Mouse (Mus musculus) liver, embryonic 14.5 days (tissue): ENCODE measurements around the gene BC048507. TPM values are rescaled to one million over a fixed set of nuclear protein-coding genes. Genes with fewer than 3 reads are reported as not detected.

ENCODE experiments used
- ATAC-seq: fragments of 200-750 bp; cut with Nextera tagmentation; 2 replicates; pipeline ENCODE4 v1.8.0; 2017; ENCODE audit warnings: moderate number of reproducible peaks, mild to moderate bottlenecking, moderate library complexity; ENCODE audit not compliant: insufficient read depth
- DNase-seq, 3 experiments: peaks; one replicate each; pipeline ENCODE4 v3.0.0-alpha.2; 2012 to 2013; ENCODE audit warnings: low read depth in 3 of 3, low spot score in 3 of 3
- H3K27ac ChIP-seq: fragments of 300-500 bp; sonication (generic); 2 replicates; pipeline ENCODE4 v1.5.1; 2014; ENCODE audit warnings: moderate library complexity, mild to moderate bottlenecking, control low read depth, inconsistent platforms
- H3K27me3 ChIP-seq: fragments of 300-500 bp; sonication (generic); 2 replicates; pipeline ENCODE4 v1.6.1; 2014; ENCODE audit warnings: mild to moderate bottlenecking, low read length, moderate library complexity; ENCODE audit not compliant: control insufficient read depth, insufficient read depth
- H3K36me3 ChIP-seq: fragments of 300-500 bp; sonication (generic); replicated peaks from 2 replicates; pipeline ENCODE4 v1.6.1; 2014; ENCODE audit warnings: low read depth; ENCODE audit not compliant: control insufficient read depth, insufficient read depth
- H3K4me1 ChIP-seq, 2 experiments: fragments of 200-500 bp in 1 of 2; fragments of 300-500 bp in 1 of 2; sonication (generic) in 1 of 2; replicated peaks; 2 replicates each; pipeline ENCODE4 v1.6.1; 2012 to 2014; ENCODE audit warnings: antibody characterized with exemption in 1 of 2, inconsistent platforms in 1 of 2, low read length in 1 of 2; ENCODE audit not compliant: control insufficient read depth in 2 of 2, insufficient read depth in 2 of 2
- H3K4me2 ChIP-seq: fragments of 300-500 bp; sonication (generic); 2 replicates; pipeline ENCODE4 v1.6.1; 2014; ENCODE audit warnings: low read depth, mild to moderate bottlenecking, control low read depth, moderate library complexity
- H3K4me3 ChIP-seq, 2 experiments: fragments of 200-500 bp in 1 of 2; fragments of 300-500 bp in 1 of 2; sonication (generic) in 1 of 2; 2 replicates each; pipeline ENCODE4 v1.5.1; 2012 to 2014; ENCODE audit warnings: low read depth in 2 of 2, low read length in 2 of 2, mild to moderate bottlenecking in 2 of 2, control low read depth in 1 of 2, inconsistent platforms in 1 of 2, moderate library complexity in 1 of 2; ENCODE audit not compliant: insufficient read depth in 1 of 2
- H3K9ac ChIP-seq: fragments of 300-500 bp; sonication (generic); replicated peaks from 2 replicates; pipeline ENCODE4 v1.6.1; 2014; ENCODE audit warnings: mild to moderate bottlenecking, control low read depth, moderate library complexity
- H3K9me3 ChIP-seq: fragments of 300-500 bp; sonication (generic); 2 replicates; pipeline ENCODE4 v1.6.1; 2016; ENCODE audit warnings: low read length, mixed read lengths; ENCODE audit not compliant: control insufficient read depth
- CTCF ChIP-seq: IDR thresholded peaks from 2 replicates; pipeline ENCODE4 v1.5.1; 2016; ENCODE audit warnings: antibody characterized with exemption, low read depth, control low read depth
- EP300 ChIP-seq: IDR thresholded peaks from 2 replicates; pipeline ENCODE4 v1.6.1; 2016; ENCODE audit warnings: antibody characterized with exemption, low read depth
- whole genome bisulfite sequencing: fragments of 180-500 bp; shearing (Covaris S2); extraction: QIAGEN DNeasy Blood & Tissue Kit; methylation state at CpG from one replicate; pipeline ENCODE4 v1.1.7; 2014; ENCODE audit not compliant: insufficient replicate concordance; 5-methylcytosine and 5-hydroxymethylcytosine counted together
- polyA plus RNA-seq, 2 experiments: library from polyadenylated mRNA; depleted of rRNA in 1 of 2; stranded (reverse) in 1 of 2; unstranded in 1 of 2; fragments of >200 nt; fragmentation: Nextera tagmentation in 1 of 2; extraction: Ambion mirVana in 1 of 2; gene quantifications; 2 replicates each; pipeline versions ENCODE4 v1.2.1 to v1.2.3; 2012 to 2014

The BC048507 gene
- polyA plus RNA-seq, 2 experiments: not detected

- ATAC-seq (no peak), DNase-seq (no peak)
- H3K4me1 ChIP-seq: no peaks in the 10 kb centered on the region
- H3K27ac ChIP-seq: no peak overlapping the region
- H3K36me3 ChIP-seq: no peaks in the 10 kb centered on the region
- H3K9ac ChIP-seq: no peak overlapping the region
- WGBS: 46% methylated on average over 6 of the region's 7 CpGs
- H3K9me3 ChIP-seq: no peaks in the 10 kb centered on the region
- no peak overlapping the region for H3K4me3 ChIP-seq
- H3K4me2 ChIP-seq: no peak overlapping the region
- TF ChIP-seq CTCF (no peak), EP300 (no peak)
- H3K27me3 ChIP-seq: no peaks in the 10 kb centered on the region
These were observed 13.7 kb downstream of the BC048507 start for GRCm38 (mm10) chr13:67876699-67877254.

DNA sequence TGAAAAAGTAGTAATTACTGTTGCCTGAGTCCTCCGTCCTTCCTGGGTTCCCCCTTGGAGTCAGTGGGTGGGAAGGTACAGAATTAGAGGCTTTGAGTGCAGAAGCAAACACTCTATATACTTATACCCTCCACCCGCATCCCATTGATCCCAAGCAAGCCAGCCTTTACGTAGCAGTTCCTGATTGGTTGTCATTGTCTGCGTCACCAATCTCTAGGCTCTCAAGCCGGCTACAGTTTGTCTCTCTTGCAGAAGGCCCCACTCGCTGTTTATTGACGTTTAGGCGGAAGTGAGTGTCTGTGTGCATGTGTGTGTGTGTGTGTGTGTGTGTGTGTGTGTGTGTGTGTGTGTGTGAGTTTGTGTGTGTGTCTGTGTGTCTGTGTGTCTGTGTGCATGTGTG lies 20.8 kb downstream of the BC048507 start:
- ATAC-seq (no peak), DNase-seq (no peak)
- 74% methylated on average over 8 of the region's 8 CpGs for WGBS
- Histone ChIP-seq H3K27me3 (no peaks in the 10 kb centered on the region), H3K9me3 (no peaks in the 10 kb centered on the region), H3K4me3 (no peak overlapping the region), H3K36me3 (no peaks in the 10 kb centered on the region), H3K9ac (no peak overlapping the region), H3K4me2 (no peak overlapping the region), H3K4me1 (no peaks in the 10 kb centered on the region), H3K27ac (no peak overlapping the region)
- no peak for TF ChIP-seq CTCF
- no peak for TF ChIP-seq EP300

DNA sequence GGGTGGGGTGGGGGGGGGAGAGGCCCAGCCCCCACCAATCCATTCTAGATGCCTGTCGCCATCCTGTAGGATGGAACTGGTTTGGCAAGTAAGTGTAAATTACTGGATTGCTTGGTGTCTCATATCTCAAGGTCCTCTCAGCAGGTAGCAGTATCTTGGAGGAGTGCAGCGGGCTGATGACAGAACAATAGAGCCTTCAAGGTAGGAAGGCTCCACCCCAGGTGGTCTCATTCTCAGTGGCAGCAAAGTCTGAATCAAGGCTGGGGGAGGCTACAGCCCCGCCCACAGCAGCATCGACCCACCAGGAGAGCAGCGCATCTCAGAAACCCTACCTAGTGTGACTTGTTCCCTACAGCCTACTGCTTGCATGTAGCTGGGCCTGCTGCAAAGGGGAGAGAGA lies 46.6 kb downstream of the BC048507 start:
- DNase-seq (no peak), ATAC-seq (no peak)
- no peak for TF ChIP-seq EP300
- TF ChIP-seq CTCF: no peak
- Histone ChIP-seq H3K4me2 (no peak overlapping the region), H3K9ac (no peak overlapping the region), H3K36me3 (no peaks in the 10 kb centered on the region), H3K4me3 (no peak overlapping the region), H3K4me1 (no peaks in the 10 kb centered on the region), H3K9me3 (no peaks in the 10 kb centered on the region; the same call in 1 of the 2 replicates), H3K27me3 (no peaks in the 10 kb centered on the region), H3K27ac (no peak overlapping the region)
- 20% methylated on average over 5 of the region's 5 CpGs for WGBS

Other genes starting within 250 kb of the BC048507 start
- not detected in 2 replicates for gene Gm49345, start 225.6 kb upstream of the BC048507 start, polyA plus RNA-seq (2012; rRNA removed)
- not detected in 2 replicates for gene Gm49345, start 225.6 kb upstream of the BC048507 start, polyA plus RNA-seq (2014; fragmentation: Nextera tagmentation; extraction: Ambion mirVana)
- gene Zfp729a, start 225.5 kb upstream of the BC048507 start, polyA plus RNA-seq (2012; rRNA removed): 0.49 and 0.77 TPM in 2 replicates
- 0.80 and 1.5 TPM in 2 replicates for gene Zfp729a, start 225.5 kb upstream of the BC048507 start, polyA plus RNA-seq (2014; fragmentation: Nextera tagmentation; extraction: Ambion mirVana)
- 1.4 and 1.6 TPM in 2 replicates for gene Zfp738, start 176.3 kb upstream of the BC048507 start, polyA plus RNA-seq (2012; rRNA removed)
- gene Zfp738, start 176.3 kb upstream of the BC048507 start, polyA plus RNA-seq (2014; fragmentation: Nextera tagmentation; extraction: Ambion mirVana): 1.8 TPM in 2 replicates
- gene Zfp65, start 134.2 kb upstream of the BC048507 start, polyA plus RNA-seq (2012; rRNA removed): 0.82 and 1.2 TPM in 2 replicates
- 0.62 and 1.0 TPM in 2 replicates for gene Zfp65, start 134.2 kb upstream of the BC048507 start, polyA plus RNA-seq (2014; fragmentation: Nextera tagmentation; extraction: Ambion mirVana)
- gene Zfp85, start 108.1 kb upstream of the BC048507 start, polyA plus RNA-seq (2012; rRNA removed): 0.37 and 0.74 TPM in 2 replicates
- 1.0 and 1.2 TPM in 2 replicates for gene Zfp85, start 108.1 kb upstream of the BC048507 start, polyA plus RNA-seq (2014; fragmentation: Nextera tagmentation; extraction: Ambion mirVana)
- gene Zfp493, start 83.6 kb upstream of the BC048507 start, polyA plus RNA-seq (2012; rRNA removed): 0.67 and 0.79 TPM in 2 replicates
- gene Zfp493, start 83.6 kb upstream of the BC048507 start, polyA plus RNA-seq (2014; fragmentation: Nextera tagmentation; extraction: Ambion mirVana): 0.72 and 0.76 TPM in 2 replicates
- gene Zfp273, start 49.6 kb upstream of the BC048507 start, polyA plus RNA-seq (2012; rRNA removed): 0.31 and 0.63 TPM in 2 replicates
- gene Zfp273, start 49.6 kb upstream of the BC048507 start, polyA plus RNA-seq (2014; fragmentation: Nextera tagmentation; extraction: Ambion mirVana): 0.89 and 0.91 TPM in 2 replicates
- 0.26 and 0.31 TPM in 2 replicates for gene Gm10037, start 32.2 kb upstream of the BC048507 start, polyA plus RNA-seq (2012; rRNA removed)
- gene Gm10037, start 32.2 kb upstream of the BC048507 start, polyA plus RNA-seq (2014; fragmentation: Nextera tagmentation; extraction: Ambion mirVana): 0.28 and 1.0 TPM in 2 replicates